Comparison of ENCODE assay signal across 9 mouse cellular contexts in genomic region chr10:127075080-127075479, GRCm38 (mm10). TPM values are rescaled to one million over a fixed set of nuclear protein-coding genes. Genes with fewer than 3 reads are reported as not detected.
A peak's percentile ranks its signal among the peaks of the same experiment; 100 is the strongest.
DNase-seq lines count a peak whose midpoint lies in the region; ATAC-seq and TF ChIP-seq lines count a peak whose summit lies in the region.
"Had no signal": no experiment of that assay in that cellular context is flagged by ENCODE, and none has a peak within 500 bp of the region (broad histone marks: within the 10 kb centered on the region; RNA-seq: fewer than 3 reads in every experiment).

Gene Agap2 (plus strand): TSS chr10:127075284.

- H3K4me1 ChIP-seq in hindbrain, embryonic 14.5 days (replicated peaks; ENCODE audit: control insufficient read depth, insufficient read depth, low read length) = peaks cover 25% of the 10 kb centered on the region
- H3K4me1 ChIP-seq in hindbrain, postnatal 0 days (ENCODE audit: insufficient read depth, low read length) = 0 out of 2 replicates have a peak, but pooled peaks cover 6% of the 10 kb centered on the region
- 0 out of 2 replicates have a peak, but pooled peaks cover 3% of the 10 kb centered on the region for H3K4me1 ChIP-seq in lung, embryonic 14.5 days (ENCODE audit: insufficient read depth)

- DNase-seq in hindbrain, embryonic 14.5 days (ENCODE audit: low spot score) = no peak
- DNase-seq in hindbrain, postnatal 0 days (ENCODE audit: low spot score) = no peak
- peak; percentile 53 for DNase-seq in c-Kit-positive CD71-negative TER-119-negative erythroid progenitor cells, embryonic 14.5 days (ENCODE audit: low read depth)
- no peak for DNase-seq in lung, embryonic 14.5 days
- peak; percentile 85 to 86 for DNase-seq in spleen, postnatal 36 days (ENCODE audit: low spot score in 2 of 2)
- DNase-seq in yolk sac, embryonic 10.5 days (ENCODE audit: low spot score) = no peak
- DNase-seq in kidney, adult 9 months = no peak
- DNase-seq in urinary bladder, postnatal 36 days (ENCODE audit: low spot score in 2 of 2) = no peak

- H3K9ac ChIP-seq in hindbrain, embryonic 14.5 days = 0 out of 2 replicates have a peak within 1 kb of the TSS, but pooled peaks have one; percentile 11
- H3K9ac ChIP-seq in hindbrain, postnatal 0 days (replicated peaks; ENCODE audit: low read length) = no peak within 1 kb of the TSS
- H3K9ac ChIP-seq in lung, embryonic 14.5 days = no peak within 1 kb of the TSS

- no peak within 1 kb of the TSS for H3K27ac ChIP-seq in hindbrain, embryonic 14.5 days
- no peak within 1 kb of the TSS for H3K27ac ChIP-seq in hindbrain, postnatal 0 days
- H3K27ac ChIP-seq in lung, embryonic 14.5 days (ENCODE audit: low read depth) = no peak within 1 kb of the TSS

- H3K4me2 ChIP-seq in hindbrain, embryonic 14.5 days (replicated peaks) = no peak within 1 kb of the TSS
- H3K4me2 ChIP-seq in hindbrain, postnatal 0 days (ENCODE audit: low read depth, low read length) = no peak within 1 kb of the TSS
- H3K4me2 ChIP-seq in lung, embryonic 14.5 days = no peak within 1 kb of the TSS

- H3K4me3 ChIP-seq in hindbrain, embryonic 14.5 days (replicated peaks; ENCODE audit: low read length) = no peak within 1 kb of the TSS
- no peak within 1 kb of the TSS for H3K4me3 ChIP-seq in hindbrain, postnatal 0 days (ENCODE audit: low read length)
- no peak within 1 kb of the TSS for H3K4me3 ChIP-seq in lung, embryonic 14.5 days (ENCODE audit: low read depth, low read length)

- 73% methylated on average over 9 of the region's 9 CpGs for WGBS in hindbrain, embryonic 14.5 days
- WGBS in hindbrain, postnatal 0 days = 72% methylated on average over 9 of the region's 9 CpGs
- WGBS in lung, embryonic 14.5 days = 65% methylated on average over 9 of the region's 9 CpGs

- H3K27me3 ChIP-seq in hindbrain, embryonic 14.5 days (ENCODE audit: control insufficient read depth, insufficient read depth, low read length) = peaks cover 4% of the 10 kb centered on the region; the same call in 1 of the 2 replicates
- H3K27me3 ChIP-seq in hindbrain, postnatal 0 days (ENCODE audit: insufficient read depth, low read length) = no peaks in the 10 kb centered on the region
- H3K27me3 ChIP-seq in lung, embryonic 14.5 days (ENCODE audit: insufficient read depth, low read length) = peaks cover 32% of the 10 kb centered on the region

- TF ChIP-seq CTCF in hindbrain, postnatal 0 days (IDR thresholded peaks at IDR 0.05; ENCODE audit: low read depth) = no peak
- peak; percentile 20; the same call in 1 of the 2 replicates for TF ChIP-seq CTCF in lung, embryonic 14.5 days (IDR thresholded peaks at IDR 0.05; ENCODE audit: low read depth)

- no peak for ATAC-seq in hindbrain, embryonic 14.5 days (ENCODE audit: low FRiP score)
- ATAC-seq in hindbrain, postnatal 0 days = no peak
- no peak for ATAC-seq in lung, embryonic 14.5 days (ENCODE audit: insufficient read depth)
- ATAC-seq: Patski had no signal

- H3K36me3 ChIP-seq in hindbrain, embryonic 14.5 days (replicated peaks; ENCODE audit: control insufficient read depth, insufficient read depth) = no peaks in the 10 kb centered on the region
- H3K36me3 ChIP-seq in hindbrain, postnatal 0 days (ENCODE audit: insufficient read depth, low read length) = no peaks in the 10 kb centered on the region
- H3K36me3 ChIP-seq in lung, embryonic 14.5 days (ENCODE audit: insufficient read depth) = no peaks in the 10 kb centered on the region

- no peaks in the 10 kb centered on the region for H3K9me3 ChIP-seq in hindbrain, embryonic 14.5 days (ENCODE audit: control insufficient read depth, low read length)
- H3K9me3 ChIP-seq in hindbrain, postnatal 0 days (ENCODE audit: low read length) = no peaks in the 10 kb centered on the region
- no peaks in the 10 kb centered on the region for H3K9me3 ChIP-seq in lung, embryonic 14.5 days (ENCODE audit: low read depth, low read length)

RNA-seq across cellular contexts. Expression of gene Agap2, which starts in this region (rescaled TPM):
- 6.7 and 8.2 TPM in 2 replicates for polyA plus RNA-seq in hindbrain, embryonic 14.5 days (2014; fragmentation: Nextera tagmentation; extraction: Ambion mirVana)
- total RNA-seq in hindbrain, postnatal 0 days (2014; rRNA removed) = 229 and 238 TPM in 2 replicates
- polyA plus RNA-seq in hindbrain, postnatal 0 days (2015; fragmentation: Nextera tagmentation; extraction: Ambion mirVana) = 4.1 and 4.9 TPM in 2 replicates
- 0.07 and 0.11 TPM in 2 replicates for polyA plus RNA-seq in lung, embryonic 14.5 days (2014; fragmentation: Nextera tagmentation; extraction: Ambion mirVana)

Comparison
In these comparisons a context has a peak if more than half of its experiments do, and no peak if none do; other contexts are left out.
1. DNase-seq: peak in c-Kit-positive CD71-negative TER-119-negative erythroid progenitor cells, embryonic 14.5 days (single experiment) and spleen, postnatal 36 days (2 of 2); none in hindbrain, embryonic 14.5 days (single experiment), hindbrain, postnatal 0 days (single experiment), lung, embryonic 14.5 days (single experiment), yolk sac, embryonic 10.5 days (single experiment), kidney, adult 9 months (single experiment) and urinary bladder, postnatal 36 days (0 of 2).